Mouse (Mus musculus): ENCODE measurements at regions not wholly inside any gene's neighbourhood (a gene's known extent, or its start where the extent isn't known, plus 50 kb on each side); places are given as distances from the start of the nearest gene placed in this dataset.

GRCm38 (mm10) chr7:118304338-118304737 is 60.9 kb upstream of the Smg1 start:
- TF ChIP-seq TCF12 (IDR thresholded peaks at IDR 0.05; ENCODE audit: insufficient read depth, poor library complexity, severe bottlenecking) (no peak), POLR2A (IDR thresholded peaks at IDR 0.05; ENCODE audit: insufficient read length, low read depth) (no peak), USF1 (IDR thresholded peaks at IDR 0.05; ENCODE audit: low read depth) (no peak), CEBPB (IDR thresholded peaks at IDR 0.05; ENCODE audit: insufficient read depth, poor library complexity, severe bottlenecking) (no peak), POLR2AphosphoS2 (IDR thresholded peaks at IDR 0.05; ENCODE audit: insufficient read length, low read depth) (no peak), MAX (IDR thresholded peaks at IDR 0.05; ENCODE audit: low read depth) (no peak), TCF3 (IDR thresholded peaks at IDR 0.05; ENCODE audit: insufficient read length, low read depth) (no peak), E2F4 (IDR thresholded peaks at IDR 0.05; ENCODE audit: insufficient read depth) (no peak), MYOG (IDR thresholded peaks at IDR 0.05; ENCODE audit: control insufficient read depth in 1 of 3, insufficient read depth in 1 of 3, insufficient read length in 2 of 3, low read depth in 2 of 3) (no peak), MYOD1 (IDR thresholded peaks at IDR 0.05; ENCODE audit: control insufficient read depth in 1 of 3, insufficient read length in 2 of 3, low read depth in 2 of 3) (no peak)

All from myocyte (in vitro differentiated cells).